Mouse (Mus musculus) thymus, adult 2 months (tissue): ENCODE measurements around the gene Ska2. TPM values are rescaled to one million over a fixed set of nuclear protein-coding genes. Genes with fewer than 3 reads are reported as not detected.
A peak's percentile ranks its signal among the peaks of the same experiment; 100 is the strongest.

ENCODE experiments used
- DNase-seq: peaks from one replicate; pipeline ENCODE4 v3.0.0; 2021
- H3K27ac ChIP-seq: fragments of 200-500 bp; 2 replicates; pipeline ENCODE4 v1.5.1; 2012; ENCODE audit warnings: low read length, control low read depth; ENCODE audit not compliant: control insufficient read depth, insufficient read depth
- H3K27me3 ChIP-seq: fragments of 200-500 bp; 2 replicates; pipeline ENCODE4 v1.6.1; 2012; ENCODE audit warnings: mild to moderate bottlenecking, low read length, moderate library complexity, mixed read lengths; ENCODE audit not compliant: control insufficient read depth, insufficient read depth
- H3K36me3 ChIP-seq: fragments of 200-500 bp; 2 replicates; pipeline ENCODE4 v1.6.1; 2012; ENCODE audit warnings: mild to moderate bottlenecking, low read length, moderate library complexity; ENCODE audit not compliant: control insufficient read depth, insufficient read depth
- H3K4me1 ChIP-seq: fragments of 200-500 bp; replicated peaks from 2 replicates; pipeline ENCODE4 v1.6.1; 2012; ENCODE audit warnings: low read length; ENCODE audit not compliant: control insufficient read depth, insufficient read depth
- H3K4me3 ChIP-seq: fragments of 200-500 bp; 2 replicates; pipeline ENCODE4 v1.5.1; 2012; ENCODE audit warnings: mild to moderate bottlenecking, low read length, control low read depth, moderate library complexity; ENCODE audit not compliant: control insufficient read depth, insufficient read depth
- CTCF ChIP-seq: fragments of 200-500 bp; IDR thresholded peaks from 2 replicates; pipeline ENCODE4 v1.5.1; 2012; ENCODE audit warnings: mild to moderate bottlenecking, control low read depth, low read length, moderate library complexity, borderline replicate concordance; ENCODE audit not compliant: control insufficient read depth, poor library complexity, insufficient read depth; ENCODE audit errors: extremely low read depth
- POLR2A ChIP-seq: fragments of 200-500 bp; IDR thresholded peaks from 2 replicates; pipeline ENCODE4 v1.6.1; 2012; ENCODE audit warnings: mild to moderate bottlenecking, low read length, control low read depth, moderate library complexity; ENCODE audit not compliant: control insufficient read depth, poor library complexity, insufficient read depth; ENCODE audit errors: extremely low read depth
- WGBS: fragments of 180-500 bp; shearing (Covaris S2); methylation state at CpG from one replicate; pipeline ENCODE4 v1.1.7; 2018; 5-methylcytosine and 5-hydroxymethylcytosine counted together
- polyA plus RNA-seq: library from polyadenylated mRNA; depleted of rRNA; stranded (reverse); fragments of >200 nt; gene quantifications from 2 replicates; pipeline ENCODE4 v1.2.3, GENCODE M21; 2012

Gene Ska2
- polyA plus RNA-seq, 1 experiment = 21.0 TPM

GRCm38 (mm10) chr11:87121864-87122263 is 12.8 kb downstream of the Ska2 start:
- TF ChIP-seq CTCF (no peak), POLR2A (no peak)
- WGBS = 93% methylated on average over 8 of the region's 8 CpGs
- H3K27me3 ChIP-seq = no peaks in the 10 kb centered on the region

GRCm38 (mm10) chr11:87125562-87125961 is 16.5 kb downstream of the Ska2 start:
- 84% methylated on average over 4 of the region's 4 CpGs for WGBS
- DNase-seq = no peak

More at GRCm38 (mm10) chr11:87121864-87122263, 12.8 kb downstream of the Ska2 start:
- no peak overlapping the region for H3K27ac ChIP-seq
- peaks cover 47% of the 10 kb centered on the region for H3K36me3 ChIP-seq
- H3K4me1 ChIP-seq = no peaks in the 10 kb centered on the region
- no peak overlapping the region for H3K4me3 ChIP-seq
- DNase-seq = no peak

DNA sequence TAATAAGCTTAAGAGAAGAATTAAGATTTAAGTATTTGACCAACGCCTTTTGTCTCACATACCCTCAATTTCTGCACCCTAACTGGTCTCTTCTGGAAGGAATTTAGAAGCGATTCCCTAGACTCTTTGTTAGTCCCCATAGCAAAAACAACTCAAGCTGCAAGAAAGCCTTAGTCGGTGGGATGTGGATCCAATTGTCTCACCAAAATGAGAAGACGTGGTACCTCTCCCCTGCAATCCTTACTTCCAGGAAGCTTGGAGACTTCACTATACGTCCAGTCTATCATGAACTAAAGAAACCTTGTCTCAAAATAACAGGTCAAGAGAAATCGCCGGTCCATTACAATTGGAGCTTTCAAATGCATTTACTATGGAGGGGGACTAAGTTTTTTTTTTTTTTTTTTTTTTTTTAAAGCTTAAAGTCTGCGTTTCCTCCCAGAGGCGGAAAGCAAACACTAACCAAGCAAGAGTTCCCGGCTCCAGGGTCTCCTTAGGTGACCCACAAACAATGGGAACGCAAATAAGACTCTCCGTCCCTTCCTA is 17.3 kb downstream of the Ska2 start:
- 7% methylated on average over 12 of the region's 12 CpGs for WGBS
- no peak overlapping the region; the same call in 1 of the 2 replicates for H3K27ac ChIP-seq
- no peak for DNase-seq

More at GRCm38 (mm10) chr11:87125562-87125961, 16.5 kb downstream of the Ska2 start:
- Histone ChIP-seq H3K4me1 (0 out of 2 replicates have a peak, but pooled peaks cover 2% of the 10 kb centered on the region), H3K4me3 (no peak overlapping the region), H3K27me3 (no peaks in the 10 kb centered on the region), H3K27ac (no peak overlapping the region), H3K36me3 (peaks cover 22% of the 10 kb centered on the region)
- TF ChIP-seq CTCF (no peak), POLR2A (no peak)

GRCm38 (mm10) chr11:87126824-87127816 is 18.1 kb downstream of the Ska2 start, which contains the start of gene Trim37:
Trim37 (plus strand) TSS chr11:87127077.
- peak; percentile 81 for DNase-seq
- TF ChIP-seq CTCF (peak; percentile 49; the same call in 1 of the 2 replicates), POLR2A (no peak)
- H3K4me3 ChIP-seq = peak within 1 kb of the TSS; percentile 77
- peaks cover 14% of the 10 kb centered on the region for H3K36me3 ChIP-seq
- peak within 1 kb of the TSS; percentile 11 for H3K27ac ChIP-seq
- H3K4me1 ChIP-seq = 0 out of 2 replicates have a peak, but pooled peaks cover 2% of the 10 kb centered on the region
- no peaks in the 10 kb centered on the region for H3K27me3 ChIP-seq
- WGBS = under 1% methylated on average over 103 of the region's 105 CpGs

More for the DNA sequence above, 17.3 kb downstream of the Ska2 start:
- H3K4me1 ChIP-seq = 0 out of 2 replicates have a peak, but pooled peaks cover 2% of the 10 kb centered on the region
- H3K4me3 ChIP-seq = peak overlapping the region; percentile 77
- TF ChIP-seq CTCF = no peak
- TF ChIP-seq POLR2A = no peak
- no peaks in the 10 kb centered on the region for H3K27me3 ChIP-seq
- peaks cover 20% of the 10 kb centered on the region for H3K36me3 ChIP-seq

DNA sequence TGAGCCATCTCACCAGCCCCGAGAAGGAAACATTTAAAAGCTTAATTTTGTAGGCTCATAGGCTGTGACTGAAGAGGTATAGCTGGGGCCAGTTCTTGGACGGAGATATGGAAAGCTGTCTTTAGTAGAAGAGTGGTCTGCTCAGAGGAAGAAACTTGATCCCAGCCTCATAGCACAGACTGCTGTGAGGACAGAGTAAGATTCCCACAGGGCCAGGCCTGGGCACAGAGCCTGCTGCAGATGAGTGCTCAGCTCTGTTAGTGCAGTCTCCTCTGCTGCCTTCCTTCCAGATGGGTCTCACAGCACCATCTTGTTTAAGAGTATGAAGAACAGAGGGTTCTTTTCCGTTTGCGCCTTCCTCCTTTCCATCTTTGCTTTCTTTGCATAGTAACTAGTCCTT is 27.2 kb downstream of the Ska2 start:
- Histone ChIP-seq H3K36me3 (no peaks in the 10 kb centered on the region), H3K4me1 (no peaks in the 10 kb centered on the region), H3K27me3 (no peaks in the 10 kb centered on the region), H3K27ac (no peak overlapping the region), H3K4me3 (no peak overlapping the region)
- TF ChIP-seq POLR2A = no peak
- no peak for TF ChIP-seq CTCF
- WGBS = 92% methylated on average over 4 of the region's 4 CpGs
- no peak for DNase-seq

DNA sequence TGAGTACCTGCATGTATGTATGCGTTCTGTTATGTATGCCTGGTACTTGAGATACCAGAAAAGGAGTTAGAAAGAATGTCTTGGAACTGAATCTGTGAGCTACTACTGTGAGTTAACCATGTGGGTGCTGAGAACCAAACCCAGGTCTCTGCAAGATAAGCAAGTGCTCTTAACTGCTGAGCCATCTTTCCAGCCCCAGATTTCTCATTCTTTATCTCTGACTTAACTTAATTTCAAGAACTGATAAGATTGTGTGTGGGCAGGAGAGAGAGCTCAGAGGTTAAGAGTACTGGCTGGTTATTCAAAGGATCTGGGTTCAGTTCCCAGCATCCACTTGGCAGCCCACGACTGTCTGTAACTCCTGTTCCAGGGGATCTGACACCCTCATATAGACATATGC is 49.0 kb downstream of the Ska2 start:
- no peak for DNase-seq
- WGBS = 92% methylated on average over 2 of the region's 2 CpGs
- no peak overlapping the region for H3K4me3 ChIP-seq
- TF ChIP-seq POLR2A (no peak), CTCF (no peak)
- no peaks in the 10 kb centered on the region for H3K36me3 ChIP-seq
- no peaks in the 10 kb centered on the region for H3K4me1 ChIP-seq
- H3K27ac ChIP-seq = no peak overlapping the region
- H3K27me3 ChIP-seq = no peaks in the 10 kb centered on the region
